Mouse (Mus musculus) frontal cortex, postnatal 25 days (tissue): Measurements from ENCODE around the gene Pde4dip.

Experiments used
- DNase-seq, 2 experiments: peaks; one replicate each; pipeline ENCODE4 v3.0.0; 2022; ENCODE audit warnings: low spot score in 2 of 2

Gene Pde4dip

DNA sequence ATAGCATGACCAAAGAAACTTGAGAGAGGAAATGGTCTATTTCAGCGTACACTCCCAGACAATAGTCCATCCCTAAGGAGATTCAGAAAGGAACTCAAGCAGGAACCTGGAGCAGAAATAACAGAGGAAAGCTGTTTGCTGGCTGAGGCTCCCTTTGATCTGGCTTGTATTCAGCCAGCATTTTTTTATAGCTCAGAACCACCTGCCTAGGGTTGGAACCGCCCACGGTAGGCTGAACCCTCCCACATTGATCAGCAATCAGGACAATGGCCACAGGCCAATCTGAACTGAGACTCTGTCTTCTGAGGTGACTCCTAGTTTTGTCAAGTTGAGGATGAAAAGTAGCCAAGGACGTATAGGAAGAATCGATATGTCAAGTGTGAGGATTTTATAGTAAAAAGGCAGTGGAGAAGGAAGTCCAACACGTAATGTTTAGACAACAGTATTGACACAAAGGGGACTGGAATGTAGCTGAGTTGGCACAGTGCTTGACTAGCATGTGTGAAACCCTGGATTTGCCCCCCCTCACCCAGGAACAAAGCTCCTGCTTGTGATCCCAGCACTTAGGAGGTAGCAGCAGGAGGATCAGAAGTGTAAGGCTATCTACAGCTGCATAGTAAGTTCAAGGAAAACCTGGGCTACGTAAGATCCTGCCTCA, 44.2 kb downstream of the Pde4dip start:
- DNase-seq = no peak

DNA sequence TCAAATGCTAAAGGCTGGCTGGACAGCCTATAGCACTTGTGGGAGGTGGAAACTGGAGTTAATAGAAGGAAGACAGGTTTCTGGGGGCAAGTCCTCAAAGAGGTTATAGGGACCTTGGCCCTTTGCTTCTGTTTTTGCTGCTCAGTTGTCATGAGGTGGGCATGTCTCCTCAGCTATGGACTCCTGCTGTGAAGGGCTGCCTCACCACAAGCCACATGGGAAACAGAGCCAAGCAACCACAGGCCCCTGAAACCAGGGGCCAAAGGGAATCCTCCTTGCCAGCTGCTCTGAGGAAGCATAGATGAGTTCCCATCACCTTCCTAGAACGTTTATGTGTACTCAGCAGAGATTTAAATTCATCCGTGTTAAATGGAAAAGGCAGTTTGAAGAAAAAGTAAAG, 45.9 kb downstream of the Pde4dip start:
- DNase-seq = no peak

DNA sequence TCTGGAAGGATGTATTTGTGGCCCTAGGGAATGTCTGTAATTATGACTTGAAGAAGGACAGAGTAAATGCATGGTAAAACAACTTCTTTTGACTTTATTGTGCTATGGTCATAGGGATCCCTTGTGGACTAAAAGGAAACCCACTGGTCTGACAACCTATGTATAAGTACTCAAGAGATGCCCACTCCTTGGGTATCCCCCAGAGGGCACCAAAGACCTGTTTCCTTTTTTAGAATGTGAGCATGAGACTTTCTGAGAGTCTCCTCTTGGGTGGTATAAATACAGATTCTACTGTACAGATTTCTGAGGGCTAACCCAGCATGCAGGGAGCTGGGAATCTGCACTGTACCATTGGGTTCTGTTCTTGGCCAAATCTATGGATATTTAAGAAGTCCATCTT, 48.1 kb downstream of the Pde4dip start:
- no peak for DNase-seq

DNA sequence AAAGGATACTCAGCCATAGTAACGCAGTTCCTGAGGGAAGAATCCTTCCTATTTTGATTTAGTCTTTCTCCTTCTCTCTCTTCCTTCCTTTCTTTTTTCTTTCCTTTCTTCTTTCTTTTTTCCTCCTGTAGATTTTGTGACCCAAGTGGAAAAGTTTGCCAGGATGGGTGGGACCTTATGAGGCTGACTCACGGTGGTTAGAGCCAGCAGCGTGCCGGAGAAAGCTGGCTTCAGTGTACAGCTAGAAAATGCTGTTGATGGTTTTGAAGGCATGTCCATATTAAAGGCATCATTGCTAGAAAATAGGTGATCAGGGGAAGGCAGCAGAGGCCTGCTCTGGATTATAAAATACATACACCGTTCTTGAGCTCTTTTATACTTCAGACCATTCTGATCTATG, 52.6 kb downstream of the Pde4dip start:
- DNase-seq = no peak

DNA sequence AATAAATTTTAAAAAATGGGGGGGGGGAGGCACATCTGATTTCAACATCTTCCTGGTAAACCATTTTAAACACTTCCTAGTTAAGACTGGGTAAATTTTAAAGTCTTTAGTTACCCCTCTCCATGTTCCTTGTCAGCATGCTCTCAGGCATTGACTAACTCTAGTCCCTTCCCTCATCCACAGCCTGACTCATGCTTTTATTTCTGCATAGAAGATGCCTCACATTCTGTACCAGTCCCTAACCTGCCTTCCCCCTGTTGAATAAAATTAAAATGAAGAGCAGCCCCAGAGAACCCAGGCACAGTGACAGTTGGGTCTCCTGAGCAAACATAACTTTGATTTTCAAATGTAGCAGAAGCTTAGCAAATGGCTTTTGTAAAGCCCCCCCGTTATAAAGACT, 53.9 kb downstream of the Pde4dip start:
- no peak for DNase-seq

DNA sequence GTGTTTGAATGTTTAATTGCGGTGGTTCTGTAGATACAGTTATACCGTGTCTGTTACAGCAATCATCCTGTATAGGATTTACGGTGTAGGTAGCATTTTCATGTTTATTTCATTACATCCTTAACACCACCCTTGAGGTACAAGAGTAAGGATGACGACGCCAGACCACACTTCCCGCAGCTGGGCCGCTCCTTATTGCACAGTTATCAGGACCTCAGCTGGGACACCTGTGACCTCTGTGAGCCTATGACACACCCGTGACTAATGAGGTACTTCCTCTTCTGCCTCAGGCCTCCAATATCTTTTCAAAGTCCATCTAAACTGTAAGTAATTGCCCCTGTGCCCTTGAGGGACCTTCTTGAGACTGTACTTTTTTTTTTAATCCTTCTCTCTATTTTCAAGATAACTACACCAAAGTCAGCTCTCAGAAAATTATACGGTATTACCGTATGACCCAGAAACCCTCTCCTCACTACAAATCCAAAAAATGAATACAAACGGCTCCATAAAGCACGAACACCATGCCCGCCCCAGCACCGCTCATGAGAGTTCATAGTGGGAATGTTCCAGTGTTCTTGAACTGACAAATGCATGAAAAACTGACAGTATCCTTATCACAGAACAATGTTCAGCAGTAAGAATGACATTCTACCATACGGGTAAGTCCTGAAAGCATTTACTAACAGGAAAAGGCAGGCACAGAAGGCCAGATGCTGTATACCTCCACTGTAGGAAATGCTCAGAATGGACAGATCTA, 56.8 kb downstream of the Pde4dip start:
- no peak for DNase-seq

DNA sequence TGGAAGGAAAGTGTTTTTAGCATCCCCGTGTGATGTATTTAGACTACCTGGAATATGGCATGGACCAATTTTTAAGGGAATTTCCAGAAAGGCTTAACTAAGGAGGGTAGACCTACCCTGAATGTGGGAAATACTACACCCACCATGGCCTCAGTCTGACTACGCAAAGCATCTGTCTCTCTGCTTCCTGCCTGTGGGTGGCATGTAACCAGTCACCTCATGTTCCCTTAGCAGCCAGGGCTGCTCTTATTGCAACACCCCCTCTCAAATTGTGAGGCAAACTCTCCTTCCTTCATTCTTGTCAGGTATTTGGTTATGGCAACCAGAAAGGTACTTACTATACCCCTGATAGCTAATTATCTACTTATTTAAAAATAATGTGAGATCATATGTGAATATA, 57.9 kb downstream of the Pde4dip start:
- no peak for DNase-seq

DNA sequence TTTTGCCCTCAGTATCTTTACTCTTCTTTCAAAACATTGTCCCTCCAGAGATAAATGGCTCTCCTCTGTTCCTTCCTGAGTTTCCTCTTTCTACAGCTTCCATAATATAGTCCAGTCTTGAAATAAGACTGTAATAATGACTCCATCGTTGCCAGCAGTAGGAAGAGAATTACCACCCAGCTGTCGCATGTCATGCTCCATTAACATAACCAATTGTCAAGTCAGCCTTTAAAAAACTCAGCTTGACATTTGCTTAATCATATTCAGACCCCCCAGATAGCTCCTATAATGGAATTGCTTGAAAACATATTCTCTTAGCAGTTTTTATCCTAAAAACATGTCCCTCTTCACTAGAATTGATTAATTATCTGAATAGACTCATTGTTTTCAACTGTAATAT, 58.4 kb downstream of the Pde4dip start:
- no peak for DNase-seq

DNA sequence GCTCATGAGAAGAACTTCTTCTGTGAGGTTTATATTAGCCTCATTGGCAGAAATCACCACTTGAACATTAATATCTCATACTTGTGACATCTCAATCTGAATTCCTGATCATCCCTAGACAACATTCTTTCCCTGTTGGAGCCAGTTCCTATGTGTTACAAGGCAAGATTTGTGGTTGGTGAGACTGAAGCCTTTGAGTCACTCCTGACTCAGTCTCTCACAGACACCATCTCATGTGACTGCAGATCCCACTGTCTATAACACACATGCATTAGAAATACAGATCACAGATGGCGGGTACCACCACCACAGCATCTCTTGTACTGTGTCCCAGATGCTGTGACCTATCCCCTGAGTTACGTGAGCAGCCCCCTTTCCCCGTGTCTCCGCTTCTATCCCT, 60.2 kb downstream of the Pde4dip start:
- no peak for DNase-seq

DNA sequence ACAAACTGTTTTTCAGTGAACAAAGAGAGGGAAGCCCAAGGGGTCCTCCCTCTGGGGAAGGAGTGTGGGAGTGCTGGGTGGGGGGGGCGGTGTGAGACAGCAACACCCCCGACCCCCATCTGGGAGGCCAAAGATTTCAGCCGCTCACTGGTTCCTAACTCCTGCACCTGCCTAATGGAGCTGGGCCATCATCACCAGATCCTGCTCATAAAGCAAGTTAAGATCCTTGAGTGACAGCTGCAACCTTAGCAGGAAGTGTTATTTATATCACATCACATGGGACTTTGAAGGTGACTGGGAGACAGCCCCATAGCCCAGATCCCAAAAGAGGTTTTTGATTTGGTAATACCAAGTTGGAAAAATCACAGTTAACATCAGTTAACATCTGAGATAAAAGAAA, 63.3 kb downstream of the Pde4dip start:
- DNase-seq = no peak

DNA sequence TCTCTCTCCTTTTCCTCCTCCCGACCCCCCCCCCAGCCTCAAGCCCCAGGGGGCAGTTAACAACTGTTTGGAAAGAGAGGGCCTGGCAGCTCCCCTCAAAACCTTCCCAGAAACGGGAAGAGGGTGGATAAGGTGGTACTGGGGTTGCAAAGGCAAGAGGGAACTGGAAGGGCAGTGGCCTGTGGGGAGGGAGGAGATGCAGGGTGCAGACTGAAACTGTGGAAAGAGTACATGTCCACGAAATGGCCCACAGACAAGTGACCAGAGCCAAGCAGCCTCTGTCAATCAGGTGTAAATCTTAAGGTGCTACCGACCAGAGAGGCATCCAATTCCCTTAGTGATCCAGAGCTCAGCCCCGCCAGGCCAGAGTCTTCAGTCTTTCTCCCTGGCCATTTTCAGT, 63.8 kb downstream of the Pde4dip start:
- DNase-seq = no peak

DNA sequence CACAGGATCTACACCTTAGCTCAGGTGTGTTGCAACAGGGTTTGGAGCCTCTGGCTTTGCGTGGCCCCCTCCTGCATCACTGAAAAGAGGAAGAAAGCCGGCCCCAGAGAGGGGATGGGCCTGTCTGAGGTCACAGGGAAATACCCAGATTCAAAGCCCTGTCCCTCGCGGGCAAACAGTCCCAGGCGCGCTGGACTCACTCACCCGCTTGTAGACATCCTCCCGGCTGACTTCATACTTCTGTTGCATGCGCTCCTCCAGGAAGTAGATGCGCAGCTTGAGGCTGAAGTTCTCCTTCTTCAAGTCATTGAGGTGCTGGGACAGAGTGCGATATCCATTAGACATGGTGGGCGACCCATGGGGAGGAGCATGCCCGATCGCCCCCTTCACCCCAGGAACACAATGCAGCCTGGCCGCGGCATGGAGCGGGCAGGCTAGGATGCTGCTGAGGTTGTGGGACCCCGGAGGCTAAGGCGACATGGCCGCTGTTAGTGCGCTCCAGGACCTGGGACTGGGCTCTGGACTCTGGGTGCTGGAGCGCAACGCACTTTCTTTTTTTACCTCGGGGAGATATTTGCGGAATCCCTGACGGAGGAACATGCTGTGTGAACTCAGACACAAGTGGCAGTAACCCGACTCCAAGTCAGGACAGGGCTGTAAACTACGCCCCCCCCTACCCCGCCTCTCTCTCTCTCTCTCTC, 64.3 kb downstream of the Pde4dip start:
- DNase-seq = no peak

DNA sequence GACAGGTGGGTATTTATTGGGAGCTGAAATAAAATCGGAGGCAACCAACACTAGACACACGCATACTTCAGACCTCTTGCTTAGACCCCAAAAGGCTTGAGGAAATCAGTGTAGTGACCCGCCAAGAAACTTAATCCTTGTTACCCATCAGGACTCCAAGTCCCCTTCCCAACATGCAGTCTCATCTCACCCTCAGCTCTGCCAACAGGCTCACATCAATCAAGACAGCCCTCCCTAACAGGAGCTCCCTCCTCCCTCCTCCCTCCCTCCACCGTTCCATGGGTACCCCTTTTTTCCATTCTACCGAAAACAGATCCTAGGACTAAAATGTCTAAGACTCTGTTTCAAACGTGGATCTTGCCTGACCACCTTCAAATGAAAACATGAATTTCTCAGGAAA, 65.1 kb downstream of the Pde4dip start:
- DNase-seq = no peak

DNA sequence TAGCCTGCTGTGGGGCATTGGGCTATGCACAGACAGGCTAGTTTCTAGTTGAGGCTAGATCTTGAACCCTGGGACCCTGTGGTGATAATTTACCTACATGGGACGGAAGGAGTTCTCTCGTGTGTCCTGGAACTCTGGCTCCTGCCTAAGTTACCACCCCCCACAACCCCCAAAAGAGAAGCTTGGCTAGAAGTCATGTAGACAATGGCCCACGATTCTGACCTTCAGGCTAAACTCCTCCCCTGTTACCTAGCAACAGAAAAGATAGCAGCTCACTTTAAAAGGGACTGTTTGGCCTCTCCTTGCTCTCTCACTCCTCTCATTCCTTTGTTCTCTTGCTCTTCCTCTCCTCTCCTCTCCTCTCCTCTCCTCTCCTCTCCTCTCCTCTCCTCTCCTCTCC, 69.5 kb downstream of the Pde4dip start:
- DNase-seq = no peak

DNA sequence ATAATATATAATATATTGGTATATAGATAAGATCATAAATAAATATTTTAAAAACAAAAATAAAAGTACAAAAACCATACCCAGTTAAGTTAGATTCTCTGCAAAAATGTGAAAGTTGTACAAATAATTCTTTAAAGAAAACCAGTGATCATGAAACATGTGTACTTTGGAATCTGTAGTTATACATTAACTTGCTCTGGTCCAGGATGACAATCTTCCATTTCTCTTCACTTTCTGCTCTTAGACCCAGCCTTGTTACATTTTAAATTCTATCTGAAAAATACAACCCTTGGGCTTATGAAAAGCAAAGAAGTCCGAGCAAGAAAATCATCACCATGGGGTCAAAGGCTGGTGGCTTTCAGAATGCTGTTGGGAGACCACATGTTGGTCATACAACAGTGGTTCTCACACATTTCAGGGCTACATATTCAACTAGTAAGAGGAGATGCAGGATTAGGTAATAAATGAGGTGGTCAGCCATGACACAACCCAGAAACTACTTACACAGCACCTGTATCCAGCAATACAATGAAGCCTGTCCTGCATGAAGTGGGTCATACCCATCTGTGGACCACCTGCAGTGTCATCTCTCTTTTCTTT, 70.0 kb downstream of the Pde4dip start:
- no peak for DNase-seq

DNA sequence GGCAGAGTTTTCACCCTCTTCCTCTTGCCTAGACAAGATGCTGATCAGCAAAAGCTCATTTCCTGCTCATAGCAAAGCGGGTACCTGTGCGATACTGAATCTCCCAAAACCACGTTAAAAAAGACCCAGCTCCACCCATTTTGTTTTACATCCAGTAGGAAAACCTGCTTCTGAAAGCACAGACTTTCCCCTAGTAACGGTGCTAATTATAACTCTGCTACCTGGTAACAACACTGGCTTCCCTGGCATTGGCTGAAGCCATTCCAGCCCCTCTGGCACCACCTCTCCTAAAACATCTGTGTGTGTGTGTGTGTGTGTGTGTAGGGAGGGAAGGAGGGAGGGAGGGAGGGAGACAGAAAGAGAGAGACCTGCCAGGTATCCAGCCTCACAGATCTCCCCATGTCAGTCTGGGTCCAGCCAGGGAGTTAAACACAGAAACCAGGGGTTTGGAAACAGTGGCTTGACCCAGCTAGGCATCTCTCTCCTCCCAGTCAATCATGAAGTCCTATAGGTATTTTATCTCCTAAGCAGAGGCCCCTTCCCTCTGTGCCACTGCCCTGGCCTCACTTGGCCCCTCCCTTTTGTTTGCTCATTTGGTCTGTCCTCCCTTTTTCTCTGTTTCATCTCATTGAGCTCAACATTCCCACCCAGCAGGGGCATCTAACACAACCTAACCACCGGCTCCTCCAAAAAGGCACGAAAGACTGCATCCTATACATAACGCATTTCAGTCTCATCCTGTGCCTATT, 76.7 kb downstream of the Pde4dip start:
- no peak for DNase-seq

DNA sequence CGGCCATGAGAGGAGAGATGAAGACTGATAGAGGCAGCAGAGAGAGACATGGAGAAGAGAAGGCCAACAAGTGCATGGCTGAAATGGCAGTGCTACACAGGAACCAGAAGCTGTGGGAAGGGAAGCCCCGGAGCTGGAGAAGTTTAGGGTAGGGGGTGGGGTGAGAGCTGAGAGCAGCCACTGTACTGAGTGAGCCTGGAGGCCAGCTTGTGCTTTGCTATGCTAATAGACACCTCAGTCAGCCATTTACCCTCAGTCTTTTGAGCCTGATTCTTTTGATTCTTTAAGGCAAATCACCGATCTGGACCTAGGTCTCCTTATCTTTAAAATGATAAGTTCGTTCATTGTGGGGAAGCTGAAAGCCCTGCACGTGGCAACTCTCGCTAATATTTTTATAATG, 77.3 kb downstream of the Pde4dip start:
- DNase-seq = no peak

DNA sequence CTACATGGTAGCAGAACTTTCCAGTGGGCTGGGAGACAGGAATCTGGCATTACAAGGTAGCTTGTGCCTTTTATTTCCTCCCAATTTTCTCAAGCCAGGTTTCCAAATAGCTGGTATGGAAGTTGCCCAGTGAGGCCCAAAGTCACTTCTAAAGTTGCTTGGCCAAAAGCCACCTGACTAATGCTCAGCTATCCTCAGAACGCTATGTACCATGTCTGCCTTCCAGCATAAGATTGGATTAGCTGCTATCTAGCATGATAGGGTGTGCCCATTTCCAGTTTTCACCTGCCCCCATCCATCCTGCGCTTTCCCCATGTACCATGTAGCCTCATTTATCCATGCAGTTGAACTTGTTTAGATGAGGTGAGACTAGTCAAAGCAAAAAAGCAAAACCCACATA, 78.2 kb downstream of the Pde4dip start:
- no peak for DNase-seq

DNA sequence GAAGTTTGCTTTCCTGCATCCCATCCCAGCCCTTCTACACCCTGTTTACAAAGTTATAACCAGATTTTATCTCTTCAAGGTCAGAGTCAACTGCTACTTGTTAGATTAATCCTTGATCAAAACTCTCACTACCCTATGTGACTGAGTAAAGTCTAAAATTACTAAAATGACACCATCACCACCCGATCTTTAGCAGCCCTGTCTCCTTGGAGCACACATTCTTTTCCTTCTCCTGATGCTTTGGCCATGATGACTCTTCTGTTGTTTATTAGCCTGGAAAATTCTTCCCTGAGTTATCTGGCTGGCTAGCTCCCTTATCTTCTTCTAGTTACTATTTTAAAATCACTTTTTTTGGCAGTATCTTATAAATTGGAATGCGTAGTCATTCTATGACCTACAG, 82.9 kb downstream of the Pde4dip start:
- DNase-seq = no peak

DNA sequence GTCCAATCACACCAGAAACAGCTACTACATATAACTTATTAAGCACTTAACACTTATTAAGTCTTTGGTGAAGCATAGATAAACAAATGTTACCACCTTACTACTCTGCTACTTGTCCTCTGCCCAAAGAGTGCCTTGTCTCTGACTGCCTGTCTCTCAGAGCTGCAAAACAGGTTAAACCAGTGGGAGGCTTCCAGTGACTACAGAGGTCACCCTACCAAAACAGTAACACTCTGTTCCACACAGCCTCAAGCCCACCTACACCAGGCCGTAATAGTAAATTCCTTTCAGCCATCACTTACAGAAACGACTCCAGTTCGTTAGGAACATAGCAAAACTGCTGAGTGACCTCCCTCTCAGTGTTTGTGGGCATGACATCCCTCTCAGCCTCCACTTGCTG, 84.8 kb downstream of the Pde4dip start:
- DNase-seq = no peak

DNA sequence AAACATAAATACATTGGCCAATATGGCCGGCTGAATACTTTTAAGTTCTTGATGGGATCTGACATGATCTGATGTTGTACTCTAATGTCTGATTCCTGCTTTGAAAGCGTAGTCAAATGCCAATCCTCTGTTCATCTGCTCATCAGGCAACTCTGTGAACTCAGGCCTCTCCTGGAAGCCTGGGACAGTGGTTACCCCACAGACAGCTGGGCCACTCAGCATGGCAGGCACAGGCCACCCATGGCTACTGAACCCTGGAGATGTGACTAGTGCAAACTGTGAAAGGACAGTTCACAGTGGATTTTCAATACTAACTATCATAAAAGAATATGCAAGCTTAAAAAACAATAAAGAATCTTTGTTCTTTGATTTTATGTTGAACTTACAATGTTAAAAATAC, 85.6 kb downstream of the Pde4dip start:
- no peak for DNase-seq

DNA sequence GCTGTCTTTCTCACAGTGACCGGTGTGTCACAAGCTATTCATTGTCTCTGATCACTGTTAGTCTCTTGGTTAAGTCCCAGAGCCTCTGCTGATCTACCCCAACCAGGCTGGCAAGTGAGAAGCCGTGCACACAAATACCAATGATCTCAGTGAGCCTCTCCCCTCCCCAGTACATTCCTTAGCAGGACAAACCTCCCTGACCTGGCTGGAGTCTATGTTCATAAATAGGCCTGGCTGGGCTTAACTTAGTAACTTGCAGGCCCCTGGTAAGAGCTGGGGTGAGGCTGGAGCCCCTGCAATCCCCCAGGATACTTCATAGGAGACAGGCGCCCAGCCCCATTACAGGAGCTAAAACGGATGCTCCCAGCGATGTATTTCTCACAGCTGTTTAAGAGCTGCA, 86.2 kb downstream of the Pde4dip start:
- DNase-seq = no peak
